Mouse (Mus musculus) E14TG2a.4 (cell line): Measurements from ENCODE around the gene Duox1.

Source experiments
- CTCF ChIP-seq: conservative IDR thresholded peaks from 2 replicates; pipeline ENCODE4 v1.5.1; 2014; ENCODE audit warnings: low read length
- POU5F1 ChIP-seq: IDR thresholded peaks from 2 replicates; pipeline ENCODE4 v1.6.1; 2014; ENCODE audit warnings: low read length, borderline replicate concordance

DNA sequence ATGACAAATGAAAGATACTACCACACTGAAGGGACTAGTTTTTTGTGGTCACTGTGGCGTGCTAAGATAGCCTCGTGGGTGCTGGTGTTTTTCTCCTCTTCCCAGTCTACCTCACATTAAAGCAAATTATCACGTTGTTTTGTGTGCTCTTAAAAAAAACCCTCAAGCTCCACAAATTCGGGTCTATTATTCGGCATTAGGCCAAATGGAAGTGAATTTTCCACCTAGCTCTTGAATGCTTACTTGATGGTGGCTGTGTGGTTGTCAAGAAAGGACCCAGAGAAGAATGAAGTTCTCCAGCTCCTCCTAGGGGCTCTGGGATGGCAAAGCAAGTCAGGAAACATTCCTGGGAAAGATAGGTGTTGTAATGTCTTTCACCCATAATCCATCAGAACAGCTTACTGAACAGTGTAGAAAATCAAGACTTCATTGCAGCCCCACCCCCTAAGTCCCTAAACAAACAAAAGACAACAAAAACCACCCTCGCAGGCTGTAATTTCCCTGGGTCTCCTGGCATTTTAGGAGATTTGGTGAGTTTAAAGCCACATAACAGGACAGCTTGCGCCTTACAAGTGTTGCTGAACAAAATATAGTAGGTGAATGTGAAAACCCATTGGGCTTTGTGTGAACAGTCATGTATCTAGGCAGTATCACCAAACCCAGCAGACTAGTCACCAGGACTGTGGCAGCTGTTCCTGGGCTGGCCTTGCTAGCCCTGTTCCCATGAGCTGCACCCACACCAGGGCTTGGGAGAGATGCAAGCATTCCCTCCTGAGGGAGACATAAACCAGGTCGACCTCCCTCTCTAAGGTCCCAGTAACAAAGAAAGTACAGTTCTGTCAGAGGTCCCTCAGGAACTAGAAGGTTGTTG, 63.2 kb downstream of the Duox1 start:
- TF ChIP-seq CTCF (peak; percentile 50), POU5F1 (no peak)
